Mouse (Mus musculus): ENCODE data around the gene Esrrg.

DNA sequence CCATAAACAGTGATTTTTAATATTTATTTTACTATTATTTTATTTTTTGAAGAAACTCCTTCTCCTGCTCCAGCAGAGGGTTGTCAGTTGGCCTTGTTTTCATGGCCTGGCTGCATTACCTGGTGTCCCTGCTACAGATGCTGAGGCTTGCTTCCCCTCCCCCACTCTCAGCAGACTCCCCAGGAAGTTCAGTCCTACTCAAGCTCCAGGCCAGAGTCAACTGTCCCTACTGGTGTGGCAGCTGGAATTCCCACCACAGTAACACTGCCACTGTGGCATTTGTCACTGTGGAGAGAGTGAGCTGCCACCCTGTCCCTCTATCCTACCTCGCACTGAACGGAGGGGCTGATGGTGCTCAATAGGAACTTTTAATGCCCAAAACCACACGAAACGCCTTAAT is 330.5 kb downstream of the Esrrg start:
- no peak for TF ChIP-seq CTCF (IDR thresholded peaks at IDR 0.05; ENCODE audit: extremely low read depth, insufficient read depth, low read length)
- no peak for TF ChIP-seq POLR2A (IDR thresholded peaks at IDR 0.05; ENCODE audit: extremely low read depth, insufficient read depth, low read length)
